Mouse (Mus musculus): Measurements from ENCODE around the gene Cuedc2.

The Cuedc2 gene

DNA sequence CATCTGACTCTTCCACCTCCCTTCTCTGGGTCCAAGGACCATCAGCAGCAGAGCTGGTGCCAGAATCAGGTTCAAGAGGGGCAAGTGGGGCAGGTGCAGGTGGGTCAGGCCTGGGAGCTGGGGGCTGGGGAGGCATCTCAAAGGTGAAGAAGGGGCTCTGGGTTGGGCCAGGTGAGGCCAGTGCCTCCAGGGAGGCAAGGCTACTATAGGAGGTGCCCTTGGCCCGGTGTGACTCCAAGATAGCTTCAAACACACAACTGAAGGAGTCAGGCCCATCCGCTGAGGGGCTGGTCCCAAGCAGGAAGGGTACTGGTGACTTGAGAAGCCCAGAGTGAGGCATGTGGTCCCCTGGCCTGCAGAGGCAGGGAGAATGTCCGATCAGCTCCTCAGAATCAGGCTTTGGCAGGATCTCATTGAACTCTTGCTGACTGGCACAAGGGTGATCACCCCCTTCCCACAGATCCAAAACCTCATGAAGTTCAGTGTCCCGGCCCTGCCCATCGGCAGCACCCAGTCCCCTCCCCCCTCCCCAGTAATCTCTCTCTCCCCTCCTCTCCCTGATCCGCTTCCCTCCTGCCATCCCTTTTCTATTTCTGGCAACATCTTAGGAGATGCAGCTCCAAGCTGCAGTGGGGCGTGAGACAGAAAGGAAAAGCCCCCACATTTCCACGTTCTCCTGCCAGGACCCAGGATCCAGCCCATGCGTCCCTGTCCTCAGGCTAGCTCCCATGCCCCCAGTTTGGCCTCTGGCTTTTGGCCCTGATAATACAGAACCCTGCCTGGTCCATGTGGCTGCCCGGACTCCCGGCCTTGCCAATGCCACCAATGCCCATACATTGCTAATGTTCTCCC, 16.1 kb downstream of the Cuedc2 start:
- peak in 1 of 2 experiments; percentile 30 for DNase-seq (ENCODE audit: low spot score in 2 of 2)

DNA sequence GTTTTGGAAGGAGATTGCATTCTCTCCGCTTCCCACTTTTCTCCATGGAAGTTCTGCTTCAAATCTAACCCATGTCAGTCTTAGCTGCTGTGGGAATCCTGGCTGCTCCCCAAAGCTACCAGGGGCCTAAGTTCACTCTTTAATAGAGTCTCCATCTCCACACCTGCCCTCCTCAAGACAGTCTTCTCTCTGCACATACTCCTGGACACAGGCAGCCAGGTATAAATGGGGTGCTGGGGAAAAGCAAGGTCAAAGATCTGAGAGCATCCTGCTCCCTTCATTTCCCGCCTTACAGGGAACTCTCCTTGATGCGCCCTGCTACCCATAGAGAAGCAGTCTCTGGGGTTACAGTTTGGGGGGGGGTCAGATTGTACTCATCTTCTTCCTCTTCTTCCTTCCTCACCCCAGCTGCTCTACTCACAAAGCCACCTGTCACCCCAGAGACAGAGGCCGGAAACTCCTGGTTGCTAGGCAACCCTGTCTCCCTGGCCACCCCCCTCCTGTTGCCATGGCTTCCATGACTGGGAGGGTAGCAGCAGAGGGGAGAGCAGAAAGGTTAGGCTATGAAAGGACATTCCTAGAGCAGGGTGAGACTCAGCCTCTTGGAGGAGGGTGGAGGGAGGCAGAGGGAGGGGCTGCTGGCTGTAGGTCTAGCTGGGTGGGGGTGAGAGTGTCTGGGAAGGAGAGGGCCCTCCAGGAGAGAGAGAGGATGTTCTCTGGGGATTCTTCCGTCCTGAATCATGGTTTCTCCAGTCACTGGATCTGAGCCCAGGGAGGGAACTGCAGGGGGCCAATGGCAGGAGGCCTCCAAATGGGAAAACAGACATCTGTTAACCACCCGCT, 17.2 kb downstream of the Cuedc2 start:
- peak; percentile 62 to 71 for DNase-seq (ENCODE audit: low spot score in 2 of 2)

DNA sequence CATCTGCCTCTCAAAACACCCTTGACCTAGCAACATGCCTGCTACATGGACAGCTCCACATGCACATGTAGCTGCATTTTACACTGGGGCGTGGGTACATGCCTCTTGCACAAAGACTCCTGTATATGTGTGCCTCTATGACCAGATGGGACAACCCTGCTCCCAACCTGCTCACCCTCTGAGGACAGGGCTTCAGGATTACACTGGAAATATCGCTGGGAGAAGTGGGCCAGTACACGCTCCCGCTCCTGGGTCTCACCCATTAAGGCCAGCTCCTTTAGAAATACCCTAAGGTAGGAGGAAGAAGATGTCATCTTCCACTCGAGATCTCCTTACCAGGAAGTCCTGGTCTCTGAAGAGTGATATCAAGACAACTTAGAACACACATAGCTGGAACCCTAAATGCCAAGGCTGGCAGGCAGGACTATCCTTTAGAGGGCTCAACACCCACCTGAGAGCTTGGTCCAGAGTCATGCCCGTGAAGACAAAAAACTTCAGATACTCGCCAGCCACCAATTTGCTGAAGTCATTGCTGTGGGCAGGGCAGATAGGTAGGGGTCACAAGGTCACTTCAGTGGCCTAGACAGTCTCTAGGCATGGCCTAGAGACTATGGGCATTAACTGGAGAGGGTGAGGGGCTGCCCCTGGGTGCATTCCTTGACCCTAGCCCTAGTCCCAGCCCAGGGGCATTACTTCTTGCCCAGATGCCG, 18.3 kb downstream of the Cuedc2 start:
- peak in 1 of 2 experiments; percentile 11 for DNase-seq (ENCODE audit: low spot score in 2 of 2)

DNA sequence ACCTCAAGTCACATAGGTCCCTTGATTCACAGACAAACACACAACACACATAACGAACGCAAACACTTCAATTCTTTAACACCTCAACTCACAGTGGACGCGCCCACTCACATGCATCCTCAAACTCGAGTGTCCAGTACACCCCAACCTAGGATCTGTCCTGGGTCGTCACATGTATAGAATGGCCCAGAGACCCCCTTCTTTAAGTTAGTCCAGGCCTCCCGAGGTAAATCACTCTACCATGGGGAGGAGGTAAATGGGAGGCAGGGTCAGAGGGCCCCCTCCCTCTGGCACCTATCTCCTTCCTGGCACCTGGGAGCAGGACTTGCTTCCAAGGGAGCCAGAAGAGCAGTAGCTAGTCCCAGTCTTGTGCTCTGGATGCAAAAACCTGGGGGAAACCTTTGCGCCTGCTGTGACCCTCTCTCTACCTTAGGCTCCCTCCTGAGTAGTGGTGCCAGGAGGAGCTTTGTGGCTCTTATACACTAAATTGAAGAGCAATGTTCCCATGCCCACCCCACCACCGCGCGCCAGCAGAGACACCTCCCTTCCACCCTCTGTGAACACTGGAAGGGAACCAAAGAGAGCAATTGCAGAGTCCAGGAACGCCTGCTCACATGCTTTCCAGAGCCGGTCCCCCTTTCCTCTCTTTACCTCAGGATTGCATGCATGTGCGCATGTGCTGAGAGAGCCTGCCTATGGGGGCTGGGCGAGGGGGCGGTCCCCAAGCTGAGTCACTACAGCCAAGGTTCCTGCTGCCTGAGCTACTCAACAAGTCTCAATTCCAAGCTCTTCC, 19.7 kb downstream of the Cuedc2 start:
- peak; percentile 83 to 90 for DNase-seq (ENCODE audit: low spot score in 2 of 2)

GRCm38 (mm10) chr19:46318031-46318471, 20.5 kb downstream of the Cuedc2 start:
- peak; percentile 57 for DNase-seq (ENCODE audit: low spot score in 2 of 2)

GRCm38 (mm10) chr19:46317546-46317885, 21.0 kb downstream of the Cuedc2 start:
- DNase-seq (ENCODE audit: low spot score in 2 of 2), result peak in 1 of 2 experiments; percentile 34

GRCm38 (mm10) chr19:46316846-46317545, 21.5 kb downstream of the Cuedc2 start:
- peak; percentile 70 to 75 for DNase-seq (ENCODE audit: low spot score in 2 of 2)

- DNase-seq (ENCODE audit: low spot score in 2 of 2), result peak in 1 of 2 experiments; percentile 11
These were observed 22.5 kb downstream of the Cuedc2 start for GRCm38 (mm10) chr19:46315752-46316610.

DNA sequence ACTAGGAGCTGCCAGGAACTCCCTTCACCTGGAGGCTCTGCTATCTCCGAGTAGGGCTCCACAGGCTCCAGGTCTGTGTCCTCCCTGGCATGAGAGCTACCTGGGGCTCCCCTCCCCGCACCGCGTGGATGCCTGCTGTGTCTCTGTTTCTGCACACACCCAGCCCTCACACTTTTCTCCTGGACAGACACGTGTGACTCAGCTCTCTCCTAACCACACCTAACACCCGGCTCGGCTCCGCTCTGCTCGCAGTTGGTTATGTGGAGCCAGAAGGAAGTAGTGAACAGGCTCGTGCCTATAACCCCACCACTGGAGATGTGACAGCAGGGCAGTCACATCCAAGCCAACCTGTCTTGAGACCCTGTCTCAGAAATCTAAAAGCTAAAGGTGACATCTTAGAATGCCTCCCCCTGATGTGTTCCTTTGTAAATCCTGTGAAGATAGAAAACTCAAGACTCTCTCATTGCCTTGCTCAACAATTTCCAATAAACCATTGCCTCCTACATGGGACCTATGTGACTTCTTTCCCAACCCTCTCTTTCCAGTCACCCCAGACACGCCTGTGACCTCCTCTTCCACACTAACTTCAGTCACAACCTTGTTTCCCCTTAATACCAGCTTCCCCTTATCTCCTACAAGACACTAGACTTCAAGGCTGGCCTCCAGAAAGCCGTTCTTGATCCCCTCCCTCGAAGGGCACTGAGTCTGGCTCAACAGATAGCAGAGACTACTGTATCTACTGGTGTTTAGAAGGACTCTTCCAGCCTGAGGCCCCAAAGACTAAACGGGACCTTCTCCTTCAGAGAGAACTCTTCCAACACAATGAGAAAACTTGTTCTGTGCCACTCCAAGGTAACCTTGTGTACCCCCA, 23.4 kb downstream of the Cuedc2 start:
- peak in 1 of 2 experiments; percentile 5 for DNase-seq (ENCODE audit: low spot score in 2 of 2)

- DNase-seq (ENCODE audit: low spot score in 2 of 2), result peak; percentile 23 to 27
These were observed 24.3 kb downstream of the Cuedc2 start for GRCm38 (mm10) chr19:46314151-46314601.

DNA sequence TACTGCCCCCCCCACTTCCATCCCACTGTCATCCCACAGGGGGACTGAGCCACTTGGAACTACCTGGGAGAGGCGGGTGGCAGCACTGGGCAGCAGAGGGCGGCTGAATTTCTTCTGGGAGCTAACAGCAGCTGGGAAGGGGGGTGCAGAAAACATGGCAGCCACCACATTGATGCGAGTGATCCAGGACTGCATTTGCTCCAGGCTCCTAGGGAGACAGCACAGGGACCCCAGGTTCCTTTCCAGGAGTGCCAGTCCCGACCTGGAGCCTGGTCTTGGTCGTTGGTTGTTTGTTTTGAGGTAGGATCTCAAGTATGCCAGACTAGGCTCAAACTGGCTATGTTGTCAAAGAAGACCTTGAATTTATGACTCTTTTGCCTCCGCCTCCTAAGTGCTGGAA, 24.9 kb downstream of the Cuedc2 start:
- no peak for DNase-seq (ENCODE audit: low spot score in 2 of 2)

DNA sequence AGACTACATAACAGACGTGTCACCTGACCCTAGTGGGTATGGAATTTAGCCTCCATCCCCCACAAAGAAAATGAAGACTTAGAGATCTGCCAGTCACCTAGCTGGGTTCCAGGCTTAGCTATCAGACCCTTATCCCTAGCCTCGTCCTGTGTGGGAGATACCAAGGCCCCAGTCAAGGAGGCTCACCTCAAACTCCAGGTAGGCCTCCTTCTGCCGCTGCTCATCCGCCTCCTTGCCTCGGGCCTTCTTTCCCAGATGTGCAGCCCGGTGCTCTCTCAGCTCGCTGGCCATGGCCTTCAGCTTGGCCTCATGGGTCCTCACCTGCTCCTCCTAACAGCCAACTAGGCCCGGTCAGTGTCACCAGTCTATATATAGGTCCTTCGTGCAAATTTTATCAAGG, 25.4 kb downstream of the Cuedc2 start:
- DNase-seq (ENCODE audit: low spot score in 2 of 2), result no peak

GRCm38 (mm10) chr19:46312566-46312965, 25.9 kb downstream of the Cuedc2 start:
- DNase-seq (ENCODE audit: low spot score in 2 of 2), result peak; percentile 10 to 19

- no peak for DNase-seq (ENCODE audit: low spot score in 2 of 2)
These were observed 27.2 kb downstream of the Cuedc2 start for GRCm38 (mm10) chr19:46311341-46311740.

- DNase-seq (ENCODE audit: low spot score in 2 of 2), result peak; percentile 12 to 26
These were observed 28.1 kb downstream of the Cuedc2 start for GRCm38 (mm10) chr19:46310312-46310865.

DNA sequence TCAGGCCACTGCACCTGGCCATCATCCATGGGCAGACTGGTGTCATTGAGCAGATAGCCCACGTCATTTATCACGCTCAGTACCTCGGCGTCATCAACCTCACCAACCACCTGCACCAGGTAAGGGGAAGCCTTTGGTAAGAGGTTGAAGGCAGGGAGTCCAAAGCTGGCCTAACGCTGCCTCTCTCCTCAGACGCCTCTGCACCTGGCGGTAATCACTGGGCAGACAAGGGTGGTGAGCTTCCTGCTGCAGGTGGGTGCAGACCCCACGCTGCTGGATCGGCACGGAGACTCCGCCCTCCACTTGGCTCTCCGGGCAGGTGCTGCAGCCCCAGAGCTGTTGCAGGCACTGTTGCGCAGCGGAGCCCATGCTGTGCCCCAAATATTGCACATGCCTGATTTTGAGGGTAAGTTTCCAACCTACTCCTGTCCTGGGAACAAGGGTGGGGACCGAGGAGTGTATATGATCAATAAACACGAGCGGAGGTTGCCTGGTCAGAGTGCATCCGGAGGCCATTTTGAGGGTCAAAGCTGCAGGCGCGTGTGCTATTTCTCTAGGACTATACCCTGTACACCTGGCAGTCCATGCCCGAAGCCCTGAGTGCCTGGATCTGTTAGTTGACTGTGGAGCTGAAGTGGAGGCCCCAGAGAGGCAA, 28.7 kb downstream of the Cuedc2 start:
- peak; percentile 13 to 19 for DNase-seq (ENCODE audit: low spot score in 2 of 2)

DNA sequence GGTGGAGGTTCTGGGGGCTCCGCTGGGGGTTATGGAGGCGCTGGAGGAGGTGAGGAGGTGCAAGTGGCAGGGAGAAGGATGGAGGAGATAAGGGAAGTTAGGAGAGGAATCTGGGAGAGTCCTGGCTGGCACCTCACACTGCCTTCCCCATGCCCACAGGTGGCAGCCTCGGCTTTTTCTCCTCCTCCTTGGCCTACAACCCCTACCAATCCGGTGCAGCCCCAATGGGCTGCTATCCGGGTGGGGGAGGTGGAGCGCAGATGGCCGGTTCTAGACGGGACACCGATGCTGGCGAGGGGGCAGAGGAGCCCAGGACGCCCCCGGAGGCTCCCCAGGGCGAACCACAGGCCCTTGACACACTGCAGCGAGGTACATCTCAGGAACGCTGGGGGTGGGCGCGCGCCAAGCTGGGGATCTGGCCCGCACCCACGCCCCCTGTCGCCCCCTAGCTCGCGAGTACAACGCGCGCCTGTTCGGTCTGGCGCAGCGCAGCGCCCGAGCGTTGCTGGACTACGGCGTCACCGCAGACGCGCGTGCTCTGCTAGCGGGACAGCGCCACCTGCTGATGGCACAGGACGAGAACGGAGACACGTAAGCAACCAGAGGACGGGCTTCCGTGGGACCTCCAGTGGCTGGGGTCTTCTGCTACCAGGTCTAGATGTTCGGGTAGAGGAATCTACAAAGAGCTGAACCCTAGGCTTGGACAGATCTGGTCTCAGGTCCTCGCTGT, 29.6 kb downstream of the Cuedc2 start:
- peak; percentile 60 to 84 for DNase-seq (ENCODE audit: low spot score in 2 of 2)
